Mouse (Mus musculus): Measurements from ENCODE around the gene Madcam1.
"Not testable (repeated sequence)": the region's sequence is repeated elsewhere in the genome, so short reads cannot be mapped to it uniquely, and the experiment has no call there.

The Madcam1 gene

DNA sequence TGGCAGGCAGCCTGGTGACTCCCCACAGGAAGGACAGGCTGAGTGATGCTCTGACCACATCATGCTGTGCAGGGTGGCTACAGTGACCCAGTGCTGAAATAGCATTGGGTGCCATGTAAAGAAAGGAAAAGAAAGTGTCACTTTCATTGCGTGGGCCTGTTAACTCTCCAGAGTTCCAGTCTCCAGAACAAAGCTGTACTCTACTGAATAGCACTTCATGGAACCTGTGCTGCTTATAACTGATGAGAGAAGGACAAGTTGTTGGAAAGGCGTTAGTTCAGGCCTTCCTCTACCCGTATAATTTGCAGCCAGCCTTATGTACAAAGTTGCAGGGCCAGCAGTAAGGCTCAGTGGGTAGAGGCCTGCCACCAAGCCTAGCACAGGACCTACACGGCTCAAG is 24.4 kb downstream of the Madcam1 start, which contains the start of gene Gzmm:
Gene Gzmm (plus strand): TSS at position 301 of the 400 bp plus-strand sequence.
- DNase-seq (ENCODE audit: low read depth, low spot score) = no peak

DNA sequence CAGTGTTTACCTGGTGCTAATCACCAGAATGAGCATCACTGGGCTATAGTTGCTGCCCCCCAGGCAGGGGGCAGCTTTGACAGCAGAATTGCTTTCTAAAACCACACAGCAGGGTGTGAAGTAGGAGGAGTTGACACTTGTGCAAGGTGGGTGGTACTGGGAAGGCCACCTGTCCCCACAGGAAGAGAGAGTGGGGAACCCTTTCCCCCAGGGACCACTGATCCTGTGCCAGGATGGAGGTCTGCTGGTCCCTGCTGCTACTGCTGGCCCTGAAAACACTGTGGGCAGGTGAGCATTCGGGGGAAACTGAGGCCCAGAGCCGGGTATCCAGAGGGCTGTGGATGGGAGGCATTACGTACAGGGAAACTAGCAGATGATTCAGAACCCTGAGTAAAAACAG is 24.8 kb downstream of the Madcam1 start:
- no peak for DNase-seq (ENCODE audit: low read depth, low spot score)

DNA sequence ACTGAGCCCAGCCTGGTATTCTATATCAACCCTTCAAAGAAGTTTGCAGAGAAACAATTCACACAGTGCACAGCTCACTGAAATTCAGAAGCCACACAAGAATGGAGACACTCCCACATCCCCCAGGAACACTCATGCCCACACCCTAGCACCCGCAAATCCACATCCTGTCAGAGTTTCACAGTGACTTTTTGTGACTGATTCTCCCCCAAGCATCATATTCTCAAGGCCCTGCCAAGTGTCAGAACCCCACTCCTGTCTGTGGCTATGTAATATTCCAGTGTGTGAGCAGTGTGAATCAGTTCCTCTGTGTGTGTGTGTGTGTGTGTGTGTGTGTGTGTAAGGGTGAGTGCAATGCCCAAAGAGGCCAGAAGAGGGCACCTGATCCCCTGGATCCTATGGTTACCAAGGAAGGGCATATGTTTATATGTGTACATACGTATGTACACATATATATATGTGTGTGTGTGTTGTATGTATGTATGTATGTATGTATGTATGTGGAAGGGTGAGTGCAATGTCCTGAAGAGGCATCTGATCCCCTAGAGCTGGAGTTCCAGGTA is 27.7 kb downstream of the Madcam1 start:
- no peak for DNase-seq (ENCODE audit: low read depth, low spot score)

DNA sequence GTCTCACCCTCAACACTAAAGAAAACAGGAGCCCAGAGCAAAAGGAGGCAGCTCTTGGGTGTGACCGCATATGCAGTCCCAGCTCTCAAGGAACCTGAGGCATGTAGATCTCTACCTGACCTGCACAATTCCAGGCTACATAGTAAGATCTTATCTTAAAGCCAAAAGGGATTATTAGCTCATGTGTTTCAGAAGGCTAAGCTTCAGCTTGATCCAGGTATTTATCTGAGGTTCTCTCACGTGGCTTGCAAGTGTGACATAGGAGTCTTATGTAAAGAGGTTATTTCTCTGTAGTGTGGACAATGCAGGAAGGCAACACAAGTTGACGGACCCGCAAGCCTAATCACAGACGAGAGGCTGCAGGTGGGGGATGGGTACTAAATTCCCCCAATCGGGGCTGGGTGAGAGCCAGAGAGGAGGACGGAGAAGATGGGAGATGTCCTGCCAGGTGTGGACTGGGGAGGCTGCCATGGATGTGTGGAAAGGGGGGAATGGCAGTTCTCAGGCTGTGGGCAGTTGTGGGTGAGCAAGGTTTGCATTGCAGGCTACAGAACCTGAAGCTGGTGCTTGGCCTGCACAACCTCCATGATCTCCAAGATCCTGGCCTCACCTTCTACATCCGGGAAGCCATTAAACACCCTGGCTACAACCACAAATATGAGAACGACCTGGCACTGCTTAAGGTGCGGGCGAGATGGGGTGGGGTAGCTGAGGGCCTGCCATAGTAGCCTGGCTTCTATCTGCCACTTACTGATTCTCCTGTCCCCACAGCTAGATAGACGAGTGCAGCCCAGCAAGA is 29.4 kb downstream of the Madcam1 start:
- DNase-seq (ENCODE audit: low read depth, low spot score) = no peak

DNA sequence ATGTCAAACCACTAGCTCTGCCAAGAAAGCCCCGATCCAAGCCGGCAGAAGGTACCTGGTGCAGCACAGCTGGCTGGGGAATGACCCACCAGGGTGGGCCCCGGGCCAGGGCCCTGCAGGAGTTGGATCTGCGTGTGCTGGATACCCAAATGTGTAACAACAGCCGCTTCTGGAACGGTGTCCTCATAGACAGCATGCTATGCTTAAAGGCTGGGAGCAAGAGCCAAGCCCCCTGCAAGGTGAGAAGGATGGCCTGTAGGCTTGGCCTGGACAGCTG is 30.0 kb downstream of the Madcam1 start:
- no peak for DNase-seq (ENCODE audit: low read depth, low spot score)

DNA sequence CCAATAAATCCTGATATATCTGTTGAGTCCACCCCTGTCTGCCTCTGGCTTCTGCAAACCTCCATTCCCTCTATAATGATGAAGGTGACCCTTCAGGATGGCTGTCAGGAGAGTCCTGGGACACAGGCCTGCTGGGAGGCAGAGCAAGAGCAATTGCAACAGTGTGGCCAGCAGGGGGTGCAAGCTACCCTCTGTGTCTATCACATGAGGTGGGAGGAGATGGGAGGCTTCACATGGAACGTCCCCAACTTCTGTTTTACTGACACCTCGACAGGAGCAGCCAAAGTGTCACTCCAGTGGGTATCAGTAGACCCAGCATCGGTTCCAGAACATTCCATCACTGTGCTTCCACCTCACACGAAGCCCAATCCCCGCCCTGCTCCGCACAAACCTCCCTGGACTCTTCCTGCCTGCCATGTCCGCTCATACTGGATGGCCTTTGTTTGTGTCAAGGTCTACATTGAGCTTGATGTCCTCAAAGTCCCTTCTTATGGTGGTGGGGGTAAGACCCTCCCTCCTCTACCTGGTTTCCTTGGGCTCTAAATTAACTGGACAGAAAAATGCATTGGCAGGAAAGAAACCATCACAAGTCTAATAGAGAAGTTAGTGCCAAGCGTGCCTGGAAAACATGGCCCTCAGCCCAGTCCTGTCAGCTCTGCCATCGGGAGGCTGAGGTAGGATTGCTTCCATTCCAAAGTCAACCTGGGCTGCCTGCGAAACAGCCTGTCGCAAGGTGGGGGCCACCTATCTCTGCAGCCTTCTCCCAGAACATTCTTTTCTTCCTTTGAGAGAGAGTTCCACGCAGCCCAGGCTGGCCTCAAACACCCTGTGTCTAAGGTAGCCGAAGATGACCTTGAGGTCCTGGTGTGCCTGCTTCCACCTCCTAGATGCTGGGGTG is 31.1 kb downstream of the Madcam1 start:
- peak; percentile 56 for DNase-seq (ENCODE audit: low read depth, low spot score)

DNA sequence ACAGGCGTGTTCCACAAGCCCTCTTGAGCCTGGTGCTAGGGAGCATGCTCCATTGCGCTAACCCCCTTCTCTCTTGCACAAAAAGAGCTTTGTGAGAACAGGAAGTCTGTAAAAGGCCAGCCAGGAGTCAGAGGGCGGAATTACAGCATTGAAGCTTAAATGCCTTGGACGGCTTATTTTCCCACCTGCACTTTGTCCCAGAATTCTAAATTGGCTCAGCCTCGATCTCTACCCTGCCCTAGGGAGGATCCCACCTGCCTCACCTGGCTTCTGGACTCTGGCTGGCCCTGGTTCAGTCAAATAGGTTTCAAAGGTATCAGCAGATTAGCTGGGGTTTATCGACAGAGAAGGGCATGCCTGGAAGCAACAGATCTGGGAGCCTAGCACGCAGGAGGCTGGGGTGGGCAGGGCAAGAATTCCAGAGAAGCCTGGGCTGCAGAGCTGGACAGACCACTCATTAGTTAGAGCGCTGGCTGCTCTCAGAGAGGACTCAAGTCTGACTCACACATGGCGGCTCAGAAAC is 31.8 kb downstream of the Madcam1 start:
- no peak for DNase-seq (ENCODE audit: low read depth, low spot score)

DNA sequence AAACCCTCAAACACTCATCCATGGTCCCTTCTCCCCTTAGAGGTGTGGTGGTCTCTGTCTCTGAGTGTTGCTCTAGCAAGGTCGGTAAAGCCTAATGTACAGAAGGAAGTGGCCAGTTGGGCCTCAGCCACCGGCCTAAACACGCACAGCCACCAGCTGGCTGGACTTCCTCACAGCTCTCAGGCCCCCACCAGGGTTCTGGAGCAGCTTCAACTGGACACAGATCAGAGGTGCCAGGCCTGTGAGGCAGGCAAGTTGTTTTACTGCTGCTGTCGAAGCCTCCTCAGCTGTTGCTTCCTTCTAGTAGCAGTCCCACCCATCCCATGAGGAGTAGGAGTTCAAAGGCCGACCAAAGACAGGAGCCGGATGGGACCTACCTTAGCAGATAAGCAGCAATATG is 33.6 kb downstream of the Madcam1 start:
- no peak for DNase-seq (ENCODE audit: low read depth, low spot score)

DNA sequence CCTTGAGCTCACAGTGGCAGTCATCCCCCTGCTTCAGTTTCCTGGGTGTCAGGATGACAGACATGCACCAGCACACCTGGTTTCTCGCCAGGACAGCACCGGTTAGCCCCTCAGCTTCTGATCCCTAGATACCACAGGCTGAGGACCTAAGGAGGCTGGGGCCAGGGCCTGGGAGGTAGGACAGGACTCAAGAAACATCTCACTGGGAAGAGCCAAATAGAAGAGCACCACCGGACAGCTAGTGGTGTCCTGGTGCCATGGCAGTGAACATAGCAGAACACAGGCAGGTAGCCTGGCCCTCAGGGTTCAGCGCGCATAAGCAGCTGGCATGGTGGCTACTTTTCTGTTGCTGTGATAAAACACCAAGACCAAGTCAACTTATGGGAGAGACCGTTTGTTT is 34.1 kb downstream of the Madcam1 start:
- DNase-seq (ENCODE audit: low read depth, low spot score) = no peak

DNA sequence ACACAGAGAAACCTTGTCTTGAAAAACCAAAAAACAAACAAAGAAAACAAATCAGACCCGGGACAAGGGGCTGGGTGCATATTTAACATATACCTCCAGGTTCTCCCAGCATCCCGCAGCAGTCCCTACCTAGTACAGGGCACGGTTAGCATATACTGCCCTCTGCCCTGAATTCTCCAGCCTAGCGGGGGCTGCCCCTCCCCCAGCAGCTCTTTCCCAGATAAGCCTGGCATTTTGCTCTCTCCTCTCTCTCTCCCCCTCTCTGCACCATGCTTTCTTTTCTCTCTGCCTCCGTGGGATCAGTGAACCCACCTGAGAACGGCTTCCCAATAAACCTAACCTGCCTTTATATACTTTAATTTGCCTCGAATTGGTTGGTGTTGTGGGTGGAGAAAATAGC is 36.3 kb downstream of the Madcam1 start:
- DNase-seq (ENCODE audit: low read depth, low spot score) = no peak

DNA sequence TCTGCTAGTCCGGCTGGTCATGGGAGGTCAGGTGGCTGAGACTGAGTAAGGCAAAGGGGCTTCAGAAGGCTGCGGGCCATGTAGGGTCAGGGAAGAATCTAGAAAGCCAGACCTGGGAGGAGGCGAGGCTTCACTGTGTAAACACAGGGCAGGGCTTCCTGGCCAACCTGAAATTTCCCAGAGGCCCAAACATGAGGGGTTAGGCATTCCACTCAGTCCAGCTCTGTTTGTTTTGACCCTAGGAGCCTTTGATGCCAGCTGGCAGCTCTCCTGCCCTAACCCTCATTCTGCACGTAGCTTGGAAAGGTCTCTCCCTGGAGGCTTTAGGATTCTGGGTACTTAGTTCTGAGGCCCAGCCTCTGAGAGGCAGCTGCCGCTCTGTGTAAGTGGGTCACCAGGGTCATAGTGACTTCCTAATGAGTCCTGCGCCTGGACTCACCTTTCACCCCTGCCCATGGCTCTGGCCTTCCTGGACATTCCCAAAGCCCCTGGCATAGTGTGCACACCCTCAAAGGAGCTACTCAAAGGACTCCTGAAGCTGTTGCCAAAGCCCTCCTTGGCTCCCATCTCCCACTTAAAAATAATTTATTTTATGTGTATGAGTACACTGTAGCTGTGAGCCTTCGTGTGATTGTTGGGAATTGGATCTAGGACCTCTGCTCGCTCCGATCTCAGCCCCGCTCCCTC is 37.2 kb downstream of the Madcam1 start:
- no peak for DNase-seq (ENCODE audit: low read depth, low spot score)

DNA sequence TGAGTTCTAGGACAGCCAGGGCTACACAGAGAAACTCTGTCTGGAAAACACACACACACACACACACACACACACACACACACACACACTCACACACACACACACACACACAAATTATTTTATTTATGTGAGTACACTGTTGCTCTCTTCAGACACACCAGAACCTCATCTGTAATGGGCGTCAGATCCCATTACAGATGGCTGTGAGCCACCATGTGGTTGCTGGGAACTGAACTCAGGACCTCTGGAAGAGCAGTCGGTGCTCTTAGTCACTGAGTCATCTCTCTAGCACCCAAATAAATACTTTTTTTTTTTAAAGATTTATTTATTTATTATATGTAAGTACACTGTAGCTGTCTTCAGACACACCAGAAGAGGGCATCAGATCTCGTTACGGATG is 38.6 kb downstream of the Madcam1 start:
- DNase-seq (ENCODE audit: low read depth, low spot score) = not testable (repeated sequence)

DNA sequence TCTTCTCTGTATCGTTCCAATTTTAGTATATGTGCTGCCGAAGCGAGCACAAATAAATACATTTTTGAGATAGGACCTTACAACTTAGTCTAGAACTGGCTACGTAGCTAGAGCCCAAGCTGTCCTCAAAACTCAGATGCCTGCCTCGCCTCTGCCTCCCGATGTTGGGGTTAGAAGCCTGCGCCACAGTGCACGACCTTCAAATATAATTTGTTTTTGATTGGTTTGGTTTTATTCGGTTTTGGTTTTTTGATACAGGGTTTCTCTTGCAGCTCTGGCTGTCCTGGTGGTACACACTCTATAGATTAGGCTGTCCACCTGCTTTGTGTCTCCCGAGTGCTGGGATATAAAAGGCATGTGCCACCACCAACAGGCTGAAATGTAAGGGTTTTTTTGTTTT is 39.2 kb downstream of the Madcam1 start:
- DNase-seq (ENCODE audit: low read depth, low spot score) = no peak

DNA sequence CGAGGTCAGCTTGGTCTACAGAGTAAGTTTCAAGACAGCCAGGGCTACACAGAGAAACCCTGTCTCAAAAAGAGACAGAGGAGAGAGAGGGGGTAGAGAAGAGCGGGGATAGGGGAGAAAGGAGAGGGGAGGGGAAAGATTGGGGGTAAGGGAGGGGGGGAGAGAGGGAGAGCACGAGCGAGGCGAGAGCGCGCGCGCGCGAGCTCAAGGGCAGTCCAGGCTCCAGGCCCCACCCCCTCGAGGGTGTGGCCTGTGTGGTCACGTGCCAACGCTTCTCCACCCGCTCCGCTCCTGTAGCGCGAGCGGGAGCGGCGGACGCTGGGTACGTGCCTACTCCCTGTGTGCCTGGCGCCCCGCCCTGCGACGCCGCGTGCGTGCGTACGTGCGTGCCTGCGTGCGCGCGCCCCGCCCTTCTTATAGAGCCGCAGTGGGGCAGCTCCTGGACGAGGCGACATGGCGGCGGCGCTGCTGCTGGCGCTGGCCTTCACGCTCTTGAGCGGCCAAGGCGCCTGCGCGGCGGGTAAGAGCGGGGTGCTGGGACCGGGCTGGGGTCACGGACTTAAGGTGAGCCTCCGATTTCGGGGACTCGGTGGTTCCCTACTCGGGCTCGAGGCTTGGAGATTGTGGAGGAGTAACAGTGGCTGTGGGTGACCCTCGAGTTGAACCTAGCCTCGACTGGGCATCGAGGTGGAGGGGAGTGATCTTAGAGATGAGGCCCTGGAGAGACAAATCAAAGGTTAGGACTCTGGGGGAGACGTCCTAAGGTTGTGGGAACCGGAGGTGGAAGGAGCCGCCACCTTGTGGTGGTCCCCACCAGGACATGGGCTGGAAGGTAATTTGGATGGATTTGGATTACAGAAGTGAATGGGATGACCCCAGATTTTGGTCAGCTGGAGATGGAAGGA is 40.0 kb downstream of the Madcam1 start, which contains the start of gene Bsg:
Gene Bsg (plus strand): TSS at position 427 of the 905 bp plus-strand sequence.
- peak; percentile 99 for DNase-seq (ENCODE audit: low read depth, low spot score)

DNA sequence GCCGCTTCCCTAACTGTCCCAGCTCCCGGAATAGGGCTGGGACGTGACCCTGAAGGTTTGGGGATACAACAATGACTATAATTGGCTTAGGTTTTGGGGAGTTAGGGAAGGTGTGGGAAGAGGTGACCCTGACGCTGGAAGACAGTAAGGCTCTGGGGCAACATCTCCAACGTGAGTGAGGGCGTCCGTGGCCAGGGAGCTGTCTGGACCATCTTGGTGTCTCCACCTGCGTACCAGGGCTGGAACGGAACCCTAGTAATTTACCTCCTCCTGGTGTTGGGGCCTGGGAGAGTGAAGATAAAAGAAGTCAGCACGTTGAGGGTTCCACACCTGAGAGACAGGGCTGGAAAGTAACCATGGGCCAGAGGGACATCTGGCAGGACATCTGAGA is 40.6 kb downstream of the Madcam1 start:
- no peak for DNase-seq (ENCODE audit: low read depth, low spot score)

DNA sequence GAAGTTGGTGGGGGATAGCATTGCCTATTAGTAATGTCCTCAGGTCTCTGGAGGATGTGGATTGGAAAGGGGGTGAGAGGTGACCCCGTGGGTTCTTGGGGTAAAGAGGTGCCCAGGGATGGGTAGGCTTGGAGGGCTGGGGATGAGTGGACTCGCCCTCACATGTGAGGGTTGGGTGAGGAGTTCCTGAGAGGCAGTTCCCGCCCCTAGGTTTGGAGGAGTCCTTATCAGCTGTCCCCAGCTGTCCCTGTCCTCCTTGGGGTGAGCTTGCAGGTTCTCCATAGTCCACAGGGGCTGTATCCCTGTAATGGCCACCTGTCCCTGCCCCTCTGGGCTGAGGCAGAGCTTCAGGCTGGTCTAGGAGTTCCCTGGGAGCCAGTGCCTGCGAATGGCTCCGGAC is 41.6 kb downstream of the Madcam1 start:
- DNase-seq (ENCODE audit: low read depth, low spot score) = no peak

DNA sequence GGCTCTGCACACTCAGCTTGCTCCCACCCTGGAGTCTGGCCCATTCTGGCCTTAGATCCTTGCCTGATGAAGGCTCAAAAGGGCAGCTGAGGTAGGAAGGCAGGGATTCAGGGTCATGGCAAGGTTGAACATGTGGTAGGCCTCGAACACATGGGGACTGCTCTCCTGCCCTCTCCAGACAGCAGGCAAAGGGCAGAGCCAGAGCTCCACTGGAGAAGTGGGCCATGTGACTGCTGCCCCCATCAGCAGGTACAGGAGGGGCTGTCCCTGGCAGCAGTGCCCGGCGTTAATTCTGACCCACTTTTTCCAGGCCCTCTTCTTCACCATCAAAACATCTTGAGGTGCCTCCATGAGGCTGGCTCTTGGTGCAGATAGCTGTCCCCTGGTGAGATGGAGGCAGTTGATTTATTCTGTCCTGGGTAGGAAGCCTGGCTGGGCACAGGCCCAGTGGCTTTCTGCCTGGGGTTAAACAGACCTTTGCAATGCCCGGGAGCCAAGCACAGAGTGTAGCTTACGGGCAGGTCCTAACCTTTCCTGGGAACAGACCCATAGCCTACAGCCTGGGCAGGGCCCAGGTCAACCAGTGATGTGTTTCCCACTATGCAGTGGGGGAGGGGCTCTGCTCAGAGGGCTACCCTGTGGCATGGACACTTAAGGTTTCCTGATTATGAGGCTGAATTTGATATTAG is 42.2 kb downstream of the Madcam1 start:
- DNase-seq (ENCODE audit: low read depth, low spot score) = no peak

DNA sequence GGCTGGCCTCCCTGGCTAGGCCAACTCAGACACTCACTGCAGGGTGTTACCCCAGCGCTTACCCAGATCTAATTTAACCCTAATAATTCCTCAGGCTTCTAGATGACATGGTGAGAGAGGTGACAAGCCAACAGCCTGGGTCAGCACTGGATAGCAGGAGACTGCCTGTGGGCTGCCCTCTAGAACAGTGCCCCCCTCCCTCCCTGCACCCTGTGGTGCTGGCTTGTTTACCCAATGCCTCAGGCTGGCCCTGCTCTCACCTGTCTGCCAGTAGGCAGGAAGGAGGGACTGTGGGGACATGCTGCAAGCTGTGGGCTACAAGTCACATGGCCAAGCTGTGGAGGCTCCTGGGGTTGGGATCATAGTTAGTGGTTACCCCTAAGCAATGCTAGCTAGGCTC is 42.8 kb downstream of the Madcam1 start:
- no peak for DNase-seq (ENCODE audit: low read depth, low spot score)

DNA sequence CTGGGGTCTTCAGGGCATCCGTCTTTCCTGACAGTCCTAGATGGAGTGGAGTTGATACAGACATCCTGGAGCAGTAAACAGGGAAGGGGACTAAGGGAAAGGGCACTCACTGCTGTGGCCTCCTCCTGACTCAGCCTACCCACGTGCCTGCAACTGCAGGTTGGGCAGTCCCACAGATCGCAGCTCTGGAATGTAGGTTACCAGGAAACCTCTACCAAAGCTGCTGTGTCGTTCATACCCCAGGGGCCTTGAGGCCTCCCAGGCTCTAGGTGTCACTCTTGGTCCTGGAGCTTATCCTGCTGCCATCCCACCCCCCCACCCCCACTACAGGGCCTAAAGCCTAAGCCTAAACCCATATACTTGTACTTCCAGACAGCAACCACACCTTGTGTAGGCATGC is 43.4 kb downstream of the Madcam1 start:
- DNase-seq (ENCODE audit: low read depth, low spot score) = no peak

DNA sequence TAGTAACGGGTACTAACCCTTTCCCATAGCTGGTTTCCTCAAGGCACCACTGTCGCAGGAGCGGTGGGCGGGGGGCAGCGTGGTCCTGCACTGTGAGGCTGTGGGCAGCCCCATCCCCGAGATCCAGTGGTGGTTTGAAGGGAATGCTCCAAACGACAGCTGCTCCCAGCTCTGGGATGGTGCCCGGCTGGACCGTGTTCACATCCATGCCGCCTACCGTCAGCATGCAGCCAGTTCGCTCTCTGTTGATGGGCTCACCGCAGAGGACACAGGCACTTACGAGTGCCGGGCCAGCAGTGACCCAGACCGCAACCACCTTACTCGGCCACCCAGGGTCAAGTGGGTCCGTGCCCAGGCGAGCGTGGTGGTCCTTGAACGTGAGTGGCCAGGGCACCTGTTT is 44.3 kb downstream of the Madcam1 start:
- DNase-seq (ENCODE audit: low read depth, low spot score) = no peak
